Mouse (Mus musculus) left cerebral cortex, postnatal 25 days (tissue): Measurements from ENCODE around the gene Gtf3c6. TPM values are rescaled to one million over a fixed set of nuclear protein-coding genes. Genes with fewer than 3 reads are reported as not detected.

Experiments
- DNase-seq, 2 experiments: peaks; one replicate each; pipeline ENCODE4 v3.0.0; 2022; ENCODE audit warnings: low spot score in 2 of 2, mixed read lengths in 1 of 2
- intact Hi-C: fragments of 180-260 bp; cut with DNase I; formaldehyde crosslinking; loops from one replicate; pipeline ENCODE4 v1.15.1; 2025
- total RNA-seq, 2 experiments: library from RNA; stranded (reverse); gene quantifications; 2 replicates each; pipeline ENCODE4 v1.2.3; 2021

The Gtf3c6 gene
- total RNA-seq, 2 experiments from 2014 or later, result 22.6 to 24.5 TPM

DNA sequence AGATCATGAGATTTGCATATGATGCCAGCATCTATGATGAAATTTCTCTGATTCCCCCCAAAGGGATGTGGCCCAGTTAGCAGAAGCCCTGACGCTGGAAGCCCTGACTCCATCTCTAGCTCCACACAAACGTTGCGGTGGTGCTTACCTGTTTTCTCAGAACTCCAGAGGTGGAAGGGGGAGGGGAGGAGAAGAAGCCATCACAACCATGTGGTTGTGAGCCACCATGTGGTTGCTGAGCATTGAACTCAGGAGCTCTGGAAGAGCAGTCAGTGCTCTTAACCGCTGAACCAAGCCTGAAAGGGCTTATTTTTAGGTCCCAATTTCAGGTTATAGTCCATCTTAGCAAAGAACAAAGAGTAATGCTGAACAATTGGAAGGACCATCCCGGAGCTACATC lies 2.4 kb upstream of the Gtf3c6 start:
- DNase-seq, result no peak
- intact Hi-C loops, result no loop called here

DNA sequence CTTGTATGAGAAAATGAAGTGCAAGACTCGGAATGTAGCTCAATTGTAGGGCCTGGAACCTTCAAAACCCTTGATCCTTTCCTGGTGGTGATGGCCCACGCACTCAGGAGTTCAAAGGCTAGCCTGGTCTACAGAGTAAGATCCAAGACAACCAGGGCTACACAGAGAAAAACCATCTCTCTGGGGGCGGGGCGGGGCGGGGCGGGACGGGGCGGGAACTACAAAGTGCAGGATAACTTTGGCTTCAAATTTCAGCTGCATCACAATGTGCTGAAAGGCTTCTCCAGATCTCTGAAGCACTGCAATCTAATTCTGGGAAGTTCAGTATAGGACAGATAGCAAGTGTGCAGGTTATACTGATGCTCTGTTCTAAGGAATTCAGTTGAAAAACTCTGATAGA lies 1.6 kb upstream of the Gtf3c6 start:
- intact Hi-C loops, result loop anchor here (1.0 to 5.0 kb wide), 3 partner anchors 43 to 266 kb away; partner anchors contain the start of gene Amd1

DNA sequence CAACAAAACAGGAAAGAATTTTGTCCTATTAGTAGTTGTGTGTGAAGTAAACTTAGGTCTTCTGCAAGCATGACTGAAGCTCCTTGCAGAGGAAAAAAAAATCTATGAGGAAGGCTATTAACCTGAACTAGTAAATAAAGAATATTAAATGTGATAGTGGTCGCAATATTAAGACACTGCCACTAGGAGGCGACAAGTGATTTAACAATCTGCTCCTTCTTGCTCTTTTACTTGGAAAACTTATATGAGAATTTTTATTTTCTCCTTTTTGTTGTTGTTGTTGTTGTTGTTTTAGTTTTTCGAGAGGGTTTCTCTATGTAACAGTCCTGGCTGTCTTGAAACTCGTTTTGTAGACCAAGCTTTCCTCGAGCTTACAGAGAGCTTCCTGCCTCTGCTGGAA lies 1.1 kb upstream of the Gtf3c6 start:
- DNase-seq, result peak; percentile 53 to 62
- intact Hi-C loops, result loop anchor here (1.0 to 5.0 kb wide), 3 partner anchors 44 to 266 kb away; partner anchors contain the start of gene Amd1

More for the DNA sequence above, 1.6 kb upstream of the Gtf3c6 start:
- DNase-seq, result no peak

DNA sequence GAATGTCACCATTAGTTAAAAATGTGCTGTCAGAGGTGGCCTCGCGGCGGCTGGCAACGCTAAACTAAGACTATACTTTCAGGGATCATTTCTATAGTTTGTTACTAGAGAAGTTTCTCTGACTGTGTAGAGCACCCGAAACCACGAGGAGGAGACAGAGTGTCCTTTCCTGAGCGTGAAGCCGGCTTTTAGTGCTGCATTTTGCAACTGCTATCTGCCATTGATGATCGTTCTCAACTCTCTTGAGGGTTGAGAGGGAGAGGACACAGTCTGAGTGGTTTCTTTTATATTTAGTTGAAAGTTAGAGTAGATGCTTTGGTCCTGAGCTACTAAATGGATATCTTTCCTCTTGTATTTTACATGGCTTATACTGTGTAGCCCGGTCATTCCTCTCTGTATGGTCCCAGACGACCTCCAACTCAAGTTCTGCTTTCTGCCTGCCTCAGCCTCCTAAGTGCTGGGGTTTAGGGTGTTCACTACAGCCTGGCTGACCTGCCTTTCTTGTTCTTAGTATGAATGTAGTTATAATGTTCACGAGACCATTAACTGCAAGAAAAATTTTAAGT lies 576 bp upstream of the Gtf3c6 start:
- DNase-seq, result peak; percentile 52 to 84
- intact Hi-C loops, result loop anchor here (2.0 to 5.0 kb wide), 2 partner anchors 44 to 89 kb away; partner anchors contain the start of gene Amd1

DNA sequence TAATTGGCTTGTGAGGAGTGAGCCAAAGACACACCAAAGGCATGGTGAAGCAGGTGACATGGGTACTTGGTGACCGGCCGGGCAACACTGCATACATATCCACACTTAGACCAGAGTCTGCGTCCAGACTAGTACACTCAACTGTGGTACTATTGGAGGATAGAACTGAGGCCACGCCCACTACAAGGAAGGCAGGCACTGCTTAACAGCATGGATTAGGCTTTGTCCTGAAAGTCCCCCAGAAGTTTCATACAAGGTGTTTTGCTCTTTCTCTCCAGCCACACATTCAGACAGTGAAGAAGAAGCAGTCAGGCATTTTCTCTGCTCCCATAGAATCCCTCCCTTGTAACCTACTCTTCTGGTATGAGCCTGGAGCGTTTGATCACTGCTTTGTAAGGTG lies 1.2 kb downstream of the Gtf3c6 start:
- DNase-seq, result peak; percentile 35 to 50
- intact Hi-C loops, result loop anchor here (5.0 kb wide), 1 partner anchor 91 kb away; no protein-coding TSS in a partner anchor

DNA sequence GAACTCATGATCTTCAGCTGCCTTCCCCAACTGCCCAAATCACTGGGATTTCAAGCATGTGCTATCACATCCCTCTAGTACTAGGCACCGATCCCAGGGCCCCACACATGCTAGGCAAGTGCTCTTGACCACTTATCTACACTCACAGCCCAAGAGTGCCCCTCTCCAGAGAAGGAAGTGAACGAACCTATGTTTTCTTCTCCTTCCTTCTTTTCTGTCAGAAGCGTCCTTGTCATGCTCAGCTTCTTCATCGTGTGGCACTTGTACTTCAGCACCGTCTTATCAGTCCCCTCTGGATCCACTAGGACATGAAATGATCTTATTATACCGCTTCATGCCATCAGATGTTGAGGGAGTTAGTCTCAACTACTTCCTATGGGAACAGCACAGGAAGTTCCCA lies 6.9 kb downstream of the Gtf3c6 start:
- intact Hi-C loops, result no loop called here
- no peak for DNase-seq

DNA sequence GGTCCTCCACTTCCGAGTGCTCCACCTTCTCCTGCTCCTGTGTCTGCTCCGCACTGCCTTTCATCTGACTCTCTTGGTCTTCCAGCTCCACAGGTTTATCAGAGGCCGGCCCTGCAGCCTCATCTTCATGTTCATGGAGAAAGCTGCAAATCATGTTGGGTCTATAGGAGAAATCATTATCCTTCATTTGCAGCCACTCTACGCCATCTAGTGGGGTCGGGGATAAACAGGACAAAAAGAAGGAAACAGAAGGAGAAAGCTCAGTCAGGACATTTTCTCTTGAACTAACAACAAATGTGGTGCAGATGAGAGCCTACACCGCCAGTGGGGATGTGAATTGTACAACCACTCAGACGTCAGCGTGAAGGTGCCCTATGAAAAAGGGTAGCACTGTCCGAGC lies 8.3 kb downstream of the Gtf3c6 start:
- intact Hi-C loops, result no loop called here
- DNase-seq, result peak in 1 of 2 experiments; percentile 32

DNA sequence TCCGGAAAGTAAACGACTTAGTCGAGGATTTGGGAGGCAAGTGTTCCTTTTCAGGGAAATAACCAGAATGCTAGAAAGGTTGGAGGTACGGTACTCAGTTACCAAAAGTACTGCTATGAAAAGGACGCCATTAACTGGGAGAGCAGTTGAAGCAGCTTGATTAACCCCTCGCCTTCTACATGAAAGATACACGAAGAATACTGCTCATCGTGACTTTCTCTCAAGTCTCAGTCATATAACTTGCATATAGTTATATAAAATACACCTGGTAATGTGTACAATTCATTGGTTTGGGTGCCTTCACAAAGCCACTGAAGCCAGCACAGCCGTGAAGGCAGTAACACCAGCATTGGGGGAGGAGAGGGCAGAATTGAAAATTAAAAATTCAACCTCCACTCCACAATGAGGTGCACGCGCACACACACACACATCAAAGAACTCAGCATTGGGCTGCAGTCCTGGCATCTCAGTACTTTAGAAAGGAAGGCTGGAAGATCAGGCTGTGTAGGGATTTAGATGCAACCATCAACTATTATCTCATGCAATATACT lies 10.7 kb downstream of the Gtf3c6 start:
- intact Hi-C loops, result no loop called here
- DNase-seq, result no peak

DNA sequence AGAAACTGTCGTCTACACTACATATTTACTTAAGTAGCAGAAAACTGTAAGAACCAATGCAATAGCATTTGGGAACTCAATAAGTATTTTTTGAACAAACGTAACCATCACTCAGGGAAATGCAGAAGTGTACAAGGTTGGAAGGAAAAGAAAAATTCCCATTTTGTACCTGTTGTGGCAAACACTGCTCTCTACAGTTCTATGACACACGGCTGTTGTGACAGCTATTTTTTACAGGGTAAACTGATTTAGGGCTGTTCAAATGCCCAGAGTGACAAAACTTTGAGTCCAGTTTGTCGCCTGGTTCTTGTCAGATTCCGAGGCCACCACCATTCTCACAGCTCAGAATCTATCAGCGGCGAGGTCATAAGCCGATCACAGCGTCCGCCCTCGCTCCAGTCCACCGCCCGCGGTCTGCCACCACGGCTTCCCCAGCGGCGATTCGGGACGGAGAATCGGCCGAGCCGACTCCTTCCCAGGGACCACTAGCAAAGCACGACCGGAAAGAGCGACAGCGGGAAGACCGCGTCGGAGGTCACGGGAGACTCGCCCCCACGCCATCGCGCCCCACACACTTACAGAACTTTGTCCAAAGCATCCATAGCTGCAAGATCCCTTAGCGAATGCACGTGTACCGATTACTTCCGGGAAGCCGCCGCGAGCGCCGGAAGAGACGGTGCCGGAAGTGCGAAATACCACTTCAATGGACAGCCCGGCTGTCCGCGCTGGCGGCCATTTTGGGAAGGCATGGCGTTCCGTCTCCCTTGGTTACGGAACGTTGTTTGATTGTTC lies 11.3 kb downstream of the Gtf3c6 start, which contains the start of gene Rpf2:
Gene Rpf2, minus strand, starts transcription at position 663 of the 792 bp plus-strand sequence.
- DNase-seq, result peak; percentile 86 to 88
- intact Hi-C loops, result no loop called here

DNA sequence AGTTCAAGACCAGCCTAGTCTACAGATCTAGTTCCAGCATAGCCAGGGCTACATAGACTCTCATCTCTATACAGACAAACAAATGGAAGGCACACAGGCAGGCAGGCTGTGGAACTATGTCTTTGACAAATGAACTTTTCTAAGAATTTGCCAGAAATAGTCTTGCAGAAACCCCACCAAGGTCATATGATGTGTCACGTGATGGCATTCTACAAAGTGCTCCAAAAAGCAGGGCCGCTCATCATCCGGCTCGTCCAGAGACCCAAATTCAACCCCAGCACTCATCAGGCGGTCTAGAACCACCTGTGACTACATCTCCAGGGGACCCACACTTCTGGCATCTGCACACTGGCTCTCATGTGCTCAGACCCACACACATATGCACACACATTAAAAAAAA lies 20.1 kb downstream of the Gtf3c6 start:
- no peak for DNase-seq
- intact Hi-C loops, result no loop called here

DNA sequence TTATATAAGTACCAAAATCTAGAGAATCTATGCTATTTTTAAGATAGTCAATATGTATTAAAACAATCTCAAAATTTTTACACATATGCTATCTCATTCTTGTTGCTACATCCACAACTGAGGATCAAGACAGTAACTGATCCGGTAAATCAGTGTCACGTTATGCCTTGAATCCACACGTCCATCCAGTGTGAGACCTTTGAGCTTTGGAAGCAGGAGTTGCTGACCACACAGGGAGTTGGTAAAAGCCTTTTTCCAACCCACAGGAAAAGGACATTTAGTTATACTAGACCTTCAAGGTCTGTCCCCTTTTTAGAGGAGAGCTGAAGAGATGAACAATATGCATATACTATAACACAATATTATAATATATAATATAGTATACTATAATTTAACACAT lies 24.7 kb downstream of the Gtf3c6 start:
- DNase-seq, result no peak
- intact Hi-C loops, result no loop called here

DNA sequence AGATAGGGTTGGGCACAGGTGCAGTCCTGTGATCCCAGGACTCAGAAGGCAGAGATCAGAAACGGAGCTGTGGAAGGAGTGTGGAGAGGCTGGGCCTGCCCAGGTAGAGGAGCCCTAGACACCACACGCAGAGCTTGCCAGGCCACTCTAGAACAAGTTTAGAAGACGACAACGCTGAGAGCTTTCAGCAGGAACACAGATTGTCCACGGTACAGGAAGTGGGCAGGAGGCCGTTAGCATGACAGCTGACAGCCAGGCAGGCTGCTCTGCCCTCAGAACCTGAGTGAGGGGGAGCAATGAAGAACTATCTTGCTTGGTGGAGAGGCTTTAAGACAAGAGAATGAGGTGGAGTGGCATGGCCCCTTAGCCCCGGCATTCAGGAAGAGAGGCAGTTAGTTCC lies 25.5 kb downstream of the Gtf3c6 start:
- DNase-seq, result no peak
- intact Hi-C loops, result no loop called here

DNA sequence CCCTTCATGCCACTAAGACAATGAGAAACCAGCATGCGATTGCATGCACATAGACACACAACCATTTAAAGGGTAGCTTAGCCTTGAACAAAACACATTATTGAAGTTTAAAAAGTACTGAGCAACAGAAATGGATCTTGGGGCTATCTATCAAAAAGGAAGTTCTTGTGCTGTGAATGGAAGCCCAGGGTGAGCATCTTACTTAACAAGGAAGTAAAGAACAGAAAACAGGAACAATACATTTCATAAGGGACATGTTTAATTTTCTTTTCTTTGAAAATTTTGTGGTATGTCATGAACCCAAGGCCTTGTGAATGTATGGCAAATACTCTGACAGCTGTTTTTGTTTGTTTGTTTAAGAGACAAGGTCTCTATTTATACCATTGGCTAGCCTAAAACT lies 28.2 kb downstream of the Gtf3c6 start:
- DNase-seq, result no peak
- intact Hi-C loops, result no loop called here

DNA sequence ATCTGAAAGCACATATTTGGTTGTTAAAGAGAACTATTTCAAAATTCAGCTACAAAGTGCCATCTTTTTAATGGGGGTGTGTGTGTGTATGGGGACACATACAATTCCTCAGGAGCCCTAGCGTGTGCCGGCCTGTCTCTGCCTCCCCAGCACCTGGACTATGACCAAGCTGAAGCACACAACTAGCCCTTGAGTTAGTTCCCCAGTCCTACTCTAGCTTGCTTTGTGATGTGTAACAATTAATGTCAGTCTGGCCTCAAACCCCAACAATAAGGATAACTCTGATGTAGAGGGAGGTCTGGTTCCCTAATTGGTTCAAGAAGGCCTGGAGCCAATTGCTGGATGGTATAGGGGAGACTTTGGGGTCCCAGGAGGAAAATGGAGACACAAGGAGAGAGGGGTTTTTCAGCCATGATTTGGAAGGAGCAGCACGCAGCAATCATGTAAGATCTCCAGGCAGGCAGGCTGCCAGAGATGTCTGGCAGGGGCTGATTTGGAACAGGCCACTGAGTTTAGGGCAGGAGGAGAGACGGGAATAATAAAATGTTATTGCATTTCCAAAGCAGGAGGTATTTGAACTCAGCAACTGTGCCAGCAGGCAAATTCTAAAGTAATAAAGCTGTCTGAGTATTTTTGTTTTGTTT lies 30.1 kb downstream of the Gtf3c6 start:
- no peak for DNase-seq
- intact Hi-C loops, result no loop called here

DNA sequence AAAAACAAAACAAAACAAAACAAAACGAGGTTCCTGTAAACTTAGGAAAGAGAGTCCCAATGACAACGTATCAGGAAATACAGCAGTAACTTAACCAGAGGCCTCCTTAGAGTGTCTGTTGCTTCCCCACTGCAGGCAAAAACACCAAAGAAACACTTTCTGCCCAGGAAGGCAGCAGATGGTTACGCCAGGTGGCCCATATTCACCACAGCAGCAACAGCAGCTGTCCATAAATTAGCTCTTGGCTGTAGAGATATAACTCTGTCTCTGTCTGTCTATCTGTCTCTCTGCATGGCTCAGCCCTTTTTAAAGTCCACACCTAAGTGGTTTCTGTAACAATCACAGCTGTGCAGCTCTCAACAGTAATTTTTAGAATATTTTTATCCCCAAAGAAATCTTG lies 39.0 kb downstream of the Gtf3c6 start:
- DNase-seq, result no peak
- intact Hi-C loops, result no loop called here

DNA sequence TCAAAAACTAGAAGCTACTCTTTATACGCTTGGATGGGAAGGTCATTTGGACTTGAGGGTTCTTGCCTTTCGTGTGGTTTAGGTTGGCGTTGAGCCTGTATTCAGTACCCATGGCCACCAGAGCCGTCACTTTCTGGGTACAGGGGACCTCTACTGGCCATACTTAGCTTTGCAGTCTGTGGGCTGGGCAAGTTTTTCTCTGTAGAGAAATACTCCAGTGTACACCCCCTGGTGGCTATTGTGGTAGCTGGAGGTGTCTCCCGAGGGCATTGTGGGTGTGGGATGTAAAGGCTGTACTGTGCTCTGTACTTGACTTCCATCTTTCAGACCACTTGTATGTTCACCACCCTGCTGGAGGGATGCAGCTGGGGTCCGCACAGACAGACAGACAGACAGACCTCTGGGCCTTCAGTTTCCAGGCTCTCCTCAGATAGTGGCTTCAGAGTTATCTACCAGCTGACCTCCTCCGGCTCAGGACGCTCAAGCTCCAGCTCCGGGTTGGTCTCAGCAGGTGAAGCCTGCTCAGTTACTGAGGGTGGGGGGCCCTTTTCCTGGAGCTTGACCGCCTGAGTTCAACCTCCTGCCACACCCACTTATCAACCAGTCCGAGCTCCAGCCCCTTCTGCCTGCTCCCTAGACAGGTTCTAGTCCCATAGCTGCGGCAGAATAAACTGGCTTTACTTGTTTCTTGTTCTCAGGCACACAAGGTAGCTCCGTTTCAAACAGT lies 45.3 kb downstream of the Gtf3c6 start:
- peak; percentile 89 to 95 for DNase-seq
- intact Hi-C loops, result loop anchor here (1.0 to 5.0 kb wide), 3 partner anchors 70 to 254 kb away; partner anchors contain the start of gene Slc16a10
